Mouse (Mus musculus): ENCODE data around the gene Dlg4. TPM values are rescaled to one million over a fixed set of nuclear protein-coding genes. Genes with fewer than 3 reads are reported as not detected.
A peak's percentile ranks its signal among the peaks of the same experiment; 100 is the strongest.

Gene Dlg4
- total RNA-seq, 2 experiments from 2014 or later = 11.5 to 12.0 TPM

DNA sequence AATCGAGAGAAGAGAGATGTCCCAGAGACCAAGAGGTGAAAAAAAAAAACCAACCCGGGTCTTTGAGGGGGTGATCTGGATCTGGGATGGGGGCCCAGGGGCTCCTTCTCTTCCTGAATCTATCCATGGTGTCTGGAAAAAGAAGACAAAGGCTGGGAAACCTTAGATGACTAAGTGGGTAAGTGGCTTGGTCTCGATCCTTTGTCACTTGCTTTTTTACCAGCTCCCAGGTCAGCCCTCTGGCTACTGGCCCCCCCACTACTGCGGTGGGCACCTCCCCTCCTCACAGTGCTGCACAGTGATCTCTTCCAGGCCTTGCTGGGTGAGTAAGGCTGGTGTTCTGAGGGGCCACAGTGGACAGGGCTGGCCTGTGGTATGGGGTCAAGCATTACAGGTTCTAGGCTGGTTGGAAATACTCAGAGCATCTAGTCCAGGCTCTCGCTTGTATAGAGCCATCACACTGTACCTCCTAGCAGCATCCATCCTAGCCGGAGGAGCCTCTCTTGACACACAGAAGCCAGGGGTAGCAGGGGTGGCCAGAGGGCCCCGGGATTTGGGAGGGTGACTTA is 541 bp downstream of the Dlg4 start:
- DNase-seq = no peak
- intact Hi-C loops (cut with DNase I) = no loop called here

DNA sequence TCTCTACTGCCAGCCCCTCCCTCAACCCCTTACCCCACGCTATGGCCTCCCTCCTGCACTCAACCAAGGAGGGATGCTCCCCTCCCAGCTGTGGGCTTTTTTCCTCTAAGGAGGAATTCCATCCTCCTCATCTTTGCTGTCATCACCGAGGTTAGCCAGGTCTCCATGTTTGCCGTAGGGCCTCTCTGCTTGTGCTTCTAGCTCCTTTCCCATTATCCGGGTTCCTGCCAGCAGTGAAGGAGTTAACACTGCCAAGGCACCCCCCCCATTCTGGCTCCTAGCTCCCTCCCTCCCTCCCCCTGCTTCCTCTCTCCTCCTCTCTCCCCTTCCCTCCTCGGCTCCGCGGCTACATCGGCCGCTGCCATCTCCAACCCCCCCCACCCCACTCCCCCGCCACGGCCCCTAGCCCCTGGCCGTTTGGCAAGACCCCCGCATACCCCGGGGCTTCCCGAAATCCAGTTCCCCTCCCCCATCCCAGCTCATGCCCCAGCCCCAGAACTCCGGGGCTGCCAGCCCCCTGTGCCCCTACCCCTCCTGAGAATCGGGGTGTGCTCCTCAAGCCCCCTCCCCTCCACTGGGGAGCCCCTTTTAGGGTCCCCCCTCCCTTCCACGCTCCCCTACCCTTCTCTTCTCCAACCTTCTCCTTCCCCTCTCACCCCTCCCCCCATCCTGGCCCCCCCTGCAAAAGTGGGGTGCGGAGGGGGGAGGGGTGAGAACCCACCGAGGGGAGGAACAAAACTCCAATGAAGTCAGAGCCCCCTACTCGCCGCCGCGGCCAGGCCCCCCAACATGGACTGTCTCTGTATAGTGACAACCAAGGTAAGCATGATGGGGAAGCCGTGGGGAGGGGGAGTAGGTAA is 1.6 kb downstream of the Dlg4 start:
- intact Hi-C loops (cut with DNase I) = no loop called here
- peak; percentile 48 to 62 for DNase-seq

DNA sequence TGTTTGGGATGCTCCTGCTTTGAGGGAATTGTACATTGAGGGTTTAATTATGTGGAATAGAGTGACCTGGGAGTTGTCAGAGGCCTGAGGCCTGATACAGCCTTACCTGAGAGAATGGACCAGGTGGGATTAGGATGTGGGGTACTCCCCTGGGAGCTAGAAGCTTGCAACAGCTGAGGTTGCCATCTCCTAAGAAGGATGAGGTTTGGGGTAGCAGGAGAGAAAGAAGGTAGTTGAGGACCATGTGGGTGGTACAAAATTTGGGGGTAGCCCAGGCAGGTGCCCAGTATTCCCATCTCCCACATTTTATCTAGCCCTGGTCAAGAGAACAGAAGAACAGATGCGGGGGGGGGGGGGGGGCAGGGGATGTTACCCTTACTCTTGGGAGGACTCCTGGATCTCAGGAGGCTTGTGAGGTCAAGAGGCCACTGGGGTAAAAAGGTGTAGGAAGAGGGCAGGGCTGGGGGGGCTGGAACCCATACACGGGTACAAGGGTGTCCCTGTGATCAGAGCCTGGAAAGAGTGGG is 2.8 kb downstream of the Dlg4 start:
- no peak for DNase-seq
- intact Hi-C loops (cut with DNase I) = no loop called here

DNA sequence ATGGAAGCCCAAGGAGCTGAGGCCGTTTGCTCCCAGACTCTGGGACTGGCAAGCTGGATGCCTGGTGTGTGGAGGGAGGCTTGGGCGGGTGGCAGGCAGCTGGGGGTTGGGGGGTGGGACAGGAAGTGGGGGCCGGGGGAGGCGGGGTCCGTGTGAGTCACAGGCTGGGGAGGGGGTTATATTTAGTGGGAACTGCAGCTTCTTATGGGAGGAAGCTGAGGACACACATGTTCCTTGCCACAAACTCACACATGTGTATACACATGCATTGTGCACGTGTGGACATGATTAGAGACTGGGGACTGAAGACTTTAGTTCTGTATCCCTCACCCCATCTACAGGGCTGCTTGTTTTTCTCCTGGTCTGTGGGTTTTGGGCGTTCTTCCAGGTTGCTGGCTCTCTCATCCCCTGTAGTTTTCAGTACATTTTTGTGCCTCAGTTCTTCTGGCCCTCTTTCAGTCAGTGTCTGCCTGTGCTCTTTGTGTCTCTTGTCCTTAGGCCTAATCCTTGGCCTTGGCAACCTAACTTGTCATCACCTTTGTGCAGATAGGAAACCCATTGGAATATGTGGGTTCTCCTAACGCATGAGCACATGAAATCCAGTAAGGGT is 3.4 kb downstream of the Dlg4 start:
- intact Hi-C loops (cut with DNase I) = no loop called here
- DNase-seq = no peak

DNA sequence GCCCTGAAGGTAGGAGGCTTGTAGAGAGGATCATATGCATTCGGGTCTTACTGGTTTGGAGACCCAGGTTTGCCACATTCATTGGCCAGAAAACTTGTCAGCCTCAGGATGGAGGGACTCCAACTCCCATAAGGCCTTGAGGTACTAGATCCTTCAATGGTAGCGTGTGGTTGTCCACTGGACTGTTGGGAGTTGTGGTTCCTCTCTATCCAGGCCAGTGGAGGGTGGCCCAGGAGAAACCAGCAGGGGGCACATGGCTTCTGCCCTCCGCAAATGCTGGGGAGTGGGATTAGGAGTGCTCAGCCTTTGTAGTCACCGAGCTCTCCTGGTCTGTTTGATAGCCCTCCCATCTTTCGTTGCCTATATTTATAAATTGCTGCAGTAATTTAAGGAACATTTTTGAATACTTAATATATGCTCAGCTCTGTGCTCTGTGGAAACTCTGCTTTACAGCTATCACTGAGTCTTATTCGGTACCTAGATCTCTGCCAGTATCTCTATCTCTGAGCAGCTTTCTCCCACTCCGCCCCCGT is 4.1 kb downstream of the Dlg4 start:
- DNase-seq = peak; percentile 84 to 86
- intact Hi-C loops (cut with DNase I) = no loop called here

DNA sequence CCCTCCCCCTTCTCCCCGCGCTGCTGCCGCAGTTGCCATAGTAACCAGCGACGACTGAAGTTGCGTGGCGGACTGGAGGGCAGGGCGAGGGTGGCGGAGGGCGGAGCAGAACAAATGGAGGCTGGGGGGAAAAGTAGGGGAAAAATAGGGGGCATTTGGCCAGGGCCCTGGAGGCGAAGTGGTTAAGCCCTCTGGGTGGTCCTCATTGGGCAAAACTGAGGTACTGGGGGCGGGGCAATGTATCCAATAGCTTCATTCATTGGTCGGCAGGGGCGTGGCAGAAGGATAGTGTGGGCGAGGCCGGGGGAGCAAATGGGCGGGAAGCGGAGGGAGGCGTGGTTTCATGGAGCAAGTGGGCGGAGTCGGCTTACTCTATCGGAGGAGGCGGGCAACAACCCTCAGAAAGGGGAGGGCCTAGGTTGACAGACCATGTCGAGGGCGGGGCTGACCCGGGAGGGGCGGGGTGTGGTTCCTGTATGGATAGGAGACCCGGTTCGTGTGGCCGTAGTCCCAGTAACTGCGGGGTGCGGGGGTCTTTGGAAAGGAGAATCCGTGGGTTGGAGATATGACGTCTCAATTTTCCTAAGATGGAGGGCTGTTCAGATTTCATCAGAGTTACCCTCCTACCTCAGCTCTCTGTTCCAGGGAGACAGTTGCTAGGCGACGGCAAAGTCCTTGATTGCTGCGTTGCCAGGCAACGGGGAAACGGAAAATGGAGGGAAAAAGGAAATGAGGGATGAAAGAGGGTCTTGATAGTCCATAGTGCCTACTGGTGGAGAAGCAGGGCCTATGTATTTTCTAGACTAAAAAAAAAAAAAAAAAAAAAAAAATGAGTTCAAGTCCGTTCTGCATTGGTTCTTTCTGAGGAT is 4.8 kb downstream of the Dlg4 start:
- DNase-seq = peak; percentile 94 to 96
- intact Hi-C loops (cut with DNase I) = no loop called here

DNA sequence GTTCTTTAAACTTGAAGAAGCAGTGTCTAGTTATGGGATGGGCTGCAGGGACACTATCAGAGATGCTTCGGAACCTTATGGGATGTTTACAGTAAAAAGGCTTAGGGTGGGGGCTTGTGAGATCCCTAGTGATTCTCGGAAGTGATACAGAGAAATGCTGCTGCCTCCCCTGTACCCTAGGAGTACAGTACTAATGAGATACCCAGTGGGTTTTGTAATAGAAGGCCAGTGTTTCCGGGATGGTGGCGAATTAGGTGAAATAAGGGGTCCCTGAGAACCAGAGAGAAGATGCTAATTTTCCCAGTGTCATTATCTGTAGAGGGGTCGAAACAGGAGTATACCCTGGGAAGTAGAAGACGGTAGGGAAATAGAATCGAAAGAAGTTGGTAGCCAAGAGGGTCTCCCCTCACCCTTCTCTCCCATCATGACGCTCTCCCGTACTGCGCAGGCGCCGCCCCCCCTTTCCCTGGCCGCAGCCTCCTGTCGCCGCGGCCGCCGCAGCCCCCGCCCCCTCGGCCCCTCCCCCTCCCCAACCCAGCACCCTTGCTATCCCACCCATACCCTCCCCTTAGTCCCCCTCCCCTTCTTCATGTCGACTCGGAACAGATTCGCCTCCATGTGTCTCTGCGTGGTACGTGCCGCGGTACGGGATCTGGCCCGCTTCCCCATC is 6.9 kb downstream of the Dlg4 start:
- intact Hi-C loops (cut with DNase I) = no loop called here
- no peak for DNase-seq

DNA sequence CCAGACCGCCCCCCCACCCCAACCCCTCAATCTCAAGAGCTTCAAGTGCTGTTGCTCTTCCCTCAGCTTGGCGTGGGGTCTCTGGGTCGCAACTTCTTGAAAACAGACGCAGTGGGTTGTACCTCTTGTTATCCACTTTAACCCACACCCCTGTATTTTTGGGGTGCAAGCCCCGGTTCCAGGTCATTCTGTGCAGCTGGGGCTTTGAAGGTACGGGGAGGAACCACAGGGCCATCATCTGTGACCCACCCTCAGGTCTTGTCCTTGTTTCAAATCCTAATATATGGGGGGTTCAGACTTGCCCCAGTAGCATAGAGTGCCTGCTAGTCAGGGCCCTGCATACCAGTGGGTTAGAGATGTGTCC is 7.4 kb downstream of the Dlg4 start:
- no peak for DNase-seq
- intact Hi-C loops (cut with DNase I) = no loop called here

DNA sequence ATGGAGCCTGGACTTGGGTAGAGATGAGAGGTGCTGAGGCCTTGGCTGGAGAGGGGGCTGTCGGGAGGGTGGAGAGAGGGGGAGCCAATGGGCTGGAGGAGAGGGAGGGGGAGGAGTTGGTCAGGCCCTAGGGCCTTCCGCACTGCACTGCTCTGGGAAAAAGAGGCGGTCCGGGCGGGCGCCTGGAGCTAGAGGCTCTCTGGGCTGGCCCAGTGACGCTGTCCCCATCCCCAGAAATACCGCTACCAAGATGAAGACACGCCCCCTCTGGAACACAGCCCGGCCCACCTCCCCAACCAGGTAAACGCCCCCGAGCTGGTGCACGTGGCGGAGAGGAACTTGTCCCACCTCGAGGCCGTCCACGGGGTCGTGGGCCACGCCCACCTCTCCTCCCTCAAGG is 9.9 kb downstream of the Dlg4 start:
- intact Hi-C loops (cut with DNase I) = no loop called here
- peak; percentile 67 to 72 for DNase-seq

DNA sequence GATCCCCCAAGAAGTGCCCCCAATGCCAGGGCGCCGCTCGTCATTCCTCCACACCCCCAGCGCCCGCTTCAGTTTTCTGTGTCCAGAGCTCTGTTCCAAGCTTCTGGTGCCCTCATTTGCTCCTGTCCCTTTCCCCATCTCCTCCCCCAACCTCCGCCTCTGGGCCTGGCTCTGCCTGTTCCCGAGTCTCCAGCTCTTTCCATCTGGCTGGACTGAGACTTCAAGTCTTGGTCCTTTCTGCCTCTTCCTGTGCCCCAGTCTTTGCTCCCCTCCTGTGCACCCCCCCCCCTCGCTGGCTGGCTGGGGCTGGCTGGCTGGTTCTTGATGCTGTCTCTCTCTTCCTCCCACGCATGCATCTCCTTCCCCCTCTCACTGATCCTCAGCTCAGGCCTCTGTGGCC is 10.7 kb downstream of the Dlg4 start:
- intact Hi-C loops (cut with DNase I) = no loop called here
- peak; percentile 50 to 59 for DNase-seq

DNA sequence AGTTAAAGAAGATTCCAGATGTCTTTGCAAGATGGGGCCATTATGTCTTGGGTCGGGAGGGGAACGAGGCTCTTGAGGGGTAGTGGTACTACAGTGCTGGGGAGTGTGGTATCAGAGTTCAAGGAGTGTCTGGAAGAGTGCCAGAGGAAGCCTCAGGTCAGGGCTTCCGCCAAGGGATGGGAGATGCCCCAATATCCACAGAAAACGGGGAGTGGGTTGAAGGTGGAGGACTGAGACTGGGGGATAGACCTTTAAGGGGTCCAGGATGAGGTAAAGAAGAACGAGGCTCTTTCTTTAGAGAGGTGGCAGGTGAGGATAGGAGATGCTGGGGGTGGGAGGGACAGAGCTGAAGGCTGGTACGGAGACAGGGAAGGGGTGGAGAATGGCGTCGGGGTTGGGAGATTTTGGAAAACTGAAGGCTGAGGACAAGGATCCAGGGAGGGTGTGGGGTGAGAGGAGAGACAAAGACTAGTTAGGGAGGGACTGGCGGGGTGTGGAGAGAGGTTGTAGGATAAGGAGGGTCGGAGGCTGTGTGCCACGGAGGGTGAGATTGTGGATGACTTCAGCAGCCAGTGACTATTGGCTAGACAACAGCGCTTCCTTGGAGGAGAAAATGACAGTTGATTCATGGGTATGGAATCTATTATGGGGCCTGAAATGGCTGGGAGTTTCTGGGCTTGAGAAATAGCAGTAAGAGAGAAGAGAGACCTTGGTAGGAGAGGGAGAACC is 11.8 kb downstream of the Dlg4 start:
- DNase-seq = no peak
- intact Hi-C loops (cut with DNase I) = no loop called here

DNA sequence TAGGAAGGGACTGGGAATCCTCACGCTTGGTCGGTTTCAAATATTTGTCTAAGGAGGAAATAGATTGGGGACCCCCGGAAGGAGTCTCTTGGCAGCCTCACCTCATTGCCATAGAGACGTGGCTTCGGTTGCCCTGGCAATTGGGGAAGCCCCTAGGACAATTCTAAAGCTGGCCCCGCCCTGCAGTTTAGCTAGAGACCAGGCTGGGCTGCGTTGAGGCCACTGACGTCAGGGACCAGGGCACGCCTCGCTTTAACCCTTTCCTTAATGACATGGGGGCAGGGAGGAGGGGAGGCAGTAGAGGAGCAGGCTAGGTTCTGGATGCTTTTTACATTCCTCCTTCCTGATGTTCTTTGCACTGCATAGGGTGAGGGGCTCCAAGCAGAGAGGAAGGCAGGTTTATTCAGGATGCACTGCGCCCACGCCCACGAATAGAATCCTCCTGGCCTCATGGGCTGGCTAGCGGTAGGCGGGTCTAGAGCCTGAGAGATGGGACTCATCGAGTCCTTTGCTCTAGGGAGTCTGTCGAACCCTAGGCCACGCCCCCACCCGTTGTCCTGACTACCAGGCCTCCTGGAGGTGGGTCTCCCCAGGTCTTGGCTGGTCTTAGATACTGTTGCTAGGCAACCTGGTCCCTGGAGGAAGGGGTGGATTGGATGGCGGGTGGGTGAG is 12.5 kb downstream of the Dlg4 start:
- DNase-seq = peak; percentile 84 to 87
- intact Hi-C loops (cut with DNase I) = no loop called here

DNA sequence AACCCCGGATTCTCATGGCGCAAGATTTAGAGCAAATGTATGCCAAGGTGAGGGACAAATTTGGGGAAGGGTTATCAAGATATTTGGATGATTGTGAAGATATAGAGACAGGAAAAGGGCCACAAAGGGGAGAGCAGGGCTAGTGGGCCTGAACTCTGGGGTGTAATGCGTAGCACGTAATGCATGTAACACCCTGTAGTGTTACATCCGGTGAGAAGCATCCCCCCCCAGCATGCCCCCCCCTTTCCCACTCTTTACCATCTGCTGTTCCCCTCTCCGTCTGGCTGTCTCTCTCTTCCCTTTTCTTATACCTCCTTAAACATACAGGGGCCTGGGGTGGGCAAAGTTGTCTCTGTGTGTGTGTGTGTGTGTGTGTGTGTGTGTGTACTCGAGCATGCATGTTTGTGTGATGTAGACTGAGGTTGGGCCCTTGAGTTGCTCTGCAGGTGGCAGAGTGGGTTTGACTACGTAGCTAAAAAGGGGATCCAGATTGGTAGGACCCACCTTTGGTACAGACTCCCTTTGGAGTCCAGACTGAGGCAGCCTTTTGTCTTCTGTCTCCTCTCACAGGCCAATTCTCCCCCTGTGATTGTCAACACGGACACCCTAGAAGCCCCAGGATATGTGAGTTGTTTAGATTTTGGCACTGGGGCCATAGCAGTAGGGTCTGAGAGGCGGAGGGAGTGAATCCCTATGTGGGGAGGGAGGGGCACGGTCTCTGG is 13.2 kb downstream of the Dlg4 start:
- DNase-seq = no peak
- intact Hi-C loops (cut with DNase I) = no loop called here

DNA sequence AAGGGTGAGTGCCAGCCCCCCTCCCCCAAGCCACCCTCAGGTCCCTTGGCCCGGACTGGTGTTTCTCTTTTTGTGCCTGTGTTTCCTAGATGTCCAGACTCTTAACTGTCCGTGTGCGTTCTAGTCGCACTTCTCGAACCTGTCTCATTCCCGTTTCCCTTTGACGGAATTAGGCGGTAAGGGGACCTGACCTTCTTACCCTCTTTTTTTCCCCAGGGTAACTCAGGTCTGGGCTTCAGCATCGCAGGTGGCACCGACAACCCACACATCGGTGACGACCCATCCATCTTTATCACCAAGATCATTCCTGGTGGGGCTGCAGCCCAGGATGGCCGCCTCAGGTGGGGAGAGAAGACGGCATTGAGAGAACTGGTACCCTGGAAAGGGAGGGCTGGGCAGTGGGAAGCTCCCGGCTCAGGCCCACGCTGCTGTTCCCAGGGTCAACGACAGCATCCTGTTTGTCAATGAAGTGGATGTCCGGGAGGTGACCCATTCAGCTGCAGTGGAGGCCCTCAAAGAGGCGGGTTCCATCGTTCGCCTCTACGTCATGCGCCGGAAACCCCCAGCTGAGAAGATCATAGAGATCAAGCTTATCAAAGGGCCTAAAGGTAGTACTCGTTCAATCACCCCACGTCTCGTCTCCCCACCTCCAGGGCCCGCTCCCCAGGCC is 14.0 kb downstream of the Dlg4 start:
- DNase-seq = no peak
- intact Hi-C loops (cut with DNase I) = no loop called here

DNA sequence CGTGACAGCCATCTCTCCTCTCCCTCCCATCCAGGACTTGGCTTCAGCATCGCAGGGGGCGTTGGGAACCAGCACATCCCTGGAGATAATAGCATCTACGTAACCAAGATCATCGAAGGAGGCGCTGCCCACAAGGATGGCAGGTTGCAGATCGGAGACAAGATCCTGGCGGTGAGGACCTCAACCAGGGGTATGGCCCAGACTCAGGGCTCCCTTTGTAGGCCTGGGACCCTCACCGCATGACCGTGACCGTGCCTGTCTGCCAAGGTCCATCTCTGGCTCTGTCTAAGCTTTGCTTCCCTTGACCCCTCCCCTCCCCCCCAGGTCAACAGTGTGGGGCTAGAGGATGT is 14.6 kb downstream of the Dlg4 start:
- DNase-seq = no peak
- intact Hi-C loops (cut with DNase I) = no loop called here

DNA sequence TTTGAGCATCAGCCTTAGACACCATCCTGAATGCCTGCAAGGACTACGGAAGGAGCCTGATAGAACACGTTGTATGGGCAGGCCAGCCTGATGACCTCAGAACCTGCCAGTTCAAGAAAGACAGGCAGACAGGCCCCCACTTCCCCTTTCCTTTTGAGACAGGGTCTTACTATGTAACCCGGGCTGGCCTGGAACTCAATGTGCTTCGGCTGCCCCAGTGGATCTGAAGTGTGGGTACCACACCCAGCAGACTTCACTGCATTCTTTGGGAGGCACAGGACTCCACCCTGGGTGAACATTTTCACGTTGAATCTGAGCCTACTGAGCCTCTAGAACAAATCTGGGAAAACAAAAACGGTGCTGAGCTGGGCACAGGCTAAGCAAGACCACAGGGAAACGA is 21.4 kb downstream of the Dlg4 start:
- intact Hi-C loops (cut with DNase I) = no loop called here
- no peak for DNase-seq

DNA sequence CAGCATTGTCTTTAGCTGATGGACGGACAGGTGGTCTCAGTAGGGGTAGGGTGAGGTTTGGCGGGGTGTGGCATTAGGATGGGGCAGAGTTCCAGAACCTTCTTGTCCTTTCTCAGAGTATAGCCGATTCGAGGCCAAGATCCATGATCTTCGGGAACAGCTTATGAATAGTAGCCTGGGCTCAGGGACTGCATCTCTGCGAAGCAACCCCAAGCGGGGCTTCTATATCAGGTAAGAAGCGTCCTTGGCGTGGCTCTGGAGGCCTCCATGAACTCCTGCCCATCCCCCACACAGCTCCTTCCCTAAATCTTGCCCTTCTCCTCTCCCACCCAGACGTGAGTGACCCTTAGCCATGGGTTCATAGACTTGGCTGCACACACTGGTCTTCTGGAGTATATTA is 22.9 kb downstream of the Dlg4 start:
- DNase-seq = no peak
- intact Hi-C loops (cut with DNase I) = no loop called here

DNA sequence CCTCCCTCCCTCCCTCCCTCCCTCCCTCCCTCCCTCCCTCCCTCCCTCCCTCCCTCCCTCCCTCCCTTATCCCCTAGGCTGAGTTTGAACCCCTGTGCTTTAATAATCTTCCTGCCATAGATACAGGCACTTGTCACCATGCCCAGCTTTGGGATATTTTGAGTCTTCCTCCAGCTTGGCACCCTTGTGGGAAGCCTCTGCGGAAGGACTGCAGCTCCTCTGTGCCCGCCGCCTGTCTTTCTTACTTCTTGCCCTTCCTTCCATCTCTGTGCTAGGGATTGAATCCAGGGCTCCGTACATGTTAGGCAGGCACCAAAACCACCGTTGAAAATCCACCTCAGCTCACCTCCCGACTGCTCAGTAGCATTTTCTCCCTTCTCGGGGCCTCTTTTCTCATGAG is 23.4 kb downstream of the Dlg4 start:
- no peak for DNase-seq
- intact Hi-C loops (cut with DNase I) = no loop called here
